Mouse (Mus musculus) monocyte, adult 5-6 weeks (primary cell): ENCODE results near the gene Fads6. TPM values are rescaled to one million over a fixed set of nuclear protein-coding genes. Genes with fewer than 3 reads are reported as not detected.

Experiments
- ATAC-seq: fragments of 153-309, 156-312 bp; replicated peaks from 2 replicates; pipeline ENCODE4 v1.8.0; 2017; ENCODE audit warnings: mild to moderate bottlenecking; ENCODE audit not compliant: low TSS enrichment, insufficient number of reproducible peaks, severe bottlenecking, poor library complexity, low FRiP score
- total RNA-seq: library from RNA; stranded (forward); fragments of 200-1000, 200-491, 200-594 nt; gene quantifications from 3 replicates; pipeline ENCODE4 v1.2.3, GENCODE M21; 2017

The Fads6 gene
- total RNA-seq, 1 experiment from 2014 or later, result 0.38 TPM

DNA sequence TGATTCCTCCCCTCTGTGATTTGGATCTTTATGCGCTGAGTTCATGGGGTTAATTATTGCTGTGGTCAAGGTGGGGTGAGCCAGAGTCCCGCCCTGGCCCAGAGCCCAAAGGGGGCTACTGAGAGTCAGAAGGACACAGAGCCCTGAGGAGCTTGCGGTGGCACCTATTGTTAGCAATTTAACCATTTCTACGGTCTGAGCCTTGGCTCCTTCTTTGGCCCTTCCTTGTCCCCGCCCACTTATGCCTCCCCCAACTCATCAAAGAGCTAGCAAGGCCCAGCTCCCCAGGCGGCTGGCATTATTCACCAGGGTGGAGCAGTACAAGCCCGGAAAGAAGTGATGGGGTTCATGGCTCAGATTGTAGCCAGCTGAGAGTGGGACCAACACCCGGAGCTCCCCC, 9.4 kb upstream of the Fads6 start, which contains the start of gene Otop2:
Gene Otop2, plus strand, starts transcription at position 301 of the 400 bp plus-strand sequence.
- no peak for ATAC-seq

DNA sequence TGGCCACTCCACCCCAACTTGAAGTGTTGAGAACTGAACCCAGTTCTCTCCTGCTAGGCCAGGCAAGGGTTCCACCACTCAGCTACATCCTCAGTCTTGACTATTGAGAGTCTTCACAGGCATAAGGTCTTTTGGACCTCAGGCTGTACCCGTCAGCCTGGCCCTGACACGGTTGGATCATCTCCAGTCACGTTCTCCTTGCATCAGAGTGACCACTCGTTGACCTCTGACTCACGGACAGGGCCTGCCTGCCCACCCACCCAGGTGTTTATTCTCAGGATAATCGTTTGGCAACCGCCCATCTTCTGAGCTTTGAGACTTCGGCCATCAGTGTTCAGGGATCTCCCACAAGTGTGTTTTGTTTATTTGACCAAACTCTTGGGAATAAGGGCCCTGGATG, 5.7 kb upstream of the Fads6 start:
- ATAC-seq, result no peak

DNA sequence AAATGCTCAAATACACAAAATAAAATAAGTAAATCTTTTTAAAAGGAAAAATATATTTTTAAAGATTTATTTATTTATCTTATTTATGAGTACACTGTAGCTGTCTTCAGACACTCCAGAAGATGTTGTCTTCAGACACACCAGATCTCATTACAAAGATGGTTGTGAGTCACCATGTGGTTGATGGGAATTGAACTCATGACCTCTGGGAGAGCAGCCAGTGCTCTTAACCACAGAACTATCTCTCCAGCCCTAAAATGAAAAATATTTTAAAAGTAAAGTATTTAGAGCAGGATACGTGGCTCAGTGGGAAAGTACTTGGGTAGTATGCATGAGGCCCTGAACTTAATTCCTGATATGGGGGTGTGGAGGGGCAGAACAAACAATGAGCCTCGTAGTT, 3.9 kb upstream of the Fads6 start:
- ATAC-seq, result no peak

DNA sequence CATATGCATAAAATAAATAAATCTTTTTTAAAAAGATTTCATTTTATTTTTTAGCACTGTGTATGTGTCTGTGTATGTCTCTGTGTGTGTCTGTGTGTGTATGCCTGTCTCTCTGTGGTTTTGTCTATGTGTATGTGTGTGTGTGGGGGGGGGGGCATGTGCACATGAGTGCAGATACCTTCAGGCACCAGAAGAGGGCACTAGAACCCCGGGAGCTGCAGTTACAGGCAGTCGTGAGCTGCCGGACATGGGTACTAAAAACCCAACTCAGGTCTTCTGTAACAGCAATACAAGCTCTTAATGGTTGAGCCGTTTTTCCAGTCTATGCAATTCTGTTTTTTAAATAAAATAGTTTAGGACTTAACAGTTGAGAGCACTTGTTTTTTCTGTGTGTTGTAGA, 3.3 kb upstream of the Fads6 start:
- no peak for ATAC-seq

DNA sequence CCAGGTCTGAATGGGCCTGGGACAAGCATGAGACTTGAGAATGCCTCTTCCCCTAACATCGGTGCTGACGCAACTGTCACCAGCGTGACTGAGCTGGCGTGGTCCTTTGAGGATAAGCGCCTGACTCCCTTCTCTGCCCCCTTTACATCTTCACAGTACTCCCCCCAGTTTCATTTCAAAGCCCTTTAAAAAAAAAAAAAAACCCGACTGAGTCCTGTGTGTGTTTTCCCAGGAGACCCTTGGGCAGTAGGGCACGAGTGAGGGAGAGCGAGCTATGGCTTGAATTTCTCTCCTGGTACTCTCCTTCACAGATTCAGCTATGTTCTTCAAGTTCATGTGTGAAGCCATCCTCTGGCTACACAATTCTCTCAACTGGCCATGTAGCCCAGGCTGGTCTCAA, 697 bp upstream of the Fads6 start:
- no peak for ATAC-seq

DNA sequence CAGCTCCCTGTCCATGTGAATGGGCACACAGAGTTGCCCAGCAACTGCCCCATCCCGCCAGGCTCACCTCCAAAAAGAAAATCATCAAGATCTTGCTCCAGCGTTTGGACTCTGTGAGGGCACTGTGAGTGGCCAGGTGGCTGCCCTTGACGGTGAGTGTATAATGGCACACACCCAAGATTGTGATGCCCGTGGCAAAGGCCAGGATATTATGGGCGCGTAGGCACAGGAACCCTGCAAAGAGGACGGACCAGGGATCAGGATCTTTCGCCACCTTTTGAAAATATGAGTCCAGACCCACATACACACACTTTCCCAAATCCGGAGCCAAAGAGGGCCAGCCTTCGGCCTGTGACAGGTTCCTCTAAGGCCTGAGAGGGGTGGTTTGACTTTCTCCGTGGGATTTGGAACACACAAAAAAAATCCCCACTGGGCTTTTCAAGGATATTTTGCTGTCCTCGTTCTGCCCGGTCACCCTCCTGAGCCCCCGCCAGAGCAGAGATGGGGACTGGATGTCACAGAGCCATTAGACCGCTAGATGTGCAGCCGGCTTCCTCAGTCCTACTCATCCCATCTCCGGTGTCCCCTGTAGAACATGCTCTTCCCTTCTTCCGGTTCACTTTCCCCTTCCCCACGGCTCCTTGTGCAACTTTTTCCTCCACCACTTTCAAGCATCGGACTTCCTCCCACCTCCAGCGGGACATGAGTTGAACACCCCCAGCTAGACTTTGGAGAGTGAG, 822 bp downstream of the Fads6 start:
- no peak for ATAC-seq

DNA sequence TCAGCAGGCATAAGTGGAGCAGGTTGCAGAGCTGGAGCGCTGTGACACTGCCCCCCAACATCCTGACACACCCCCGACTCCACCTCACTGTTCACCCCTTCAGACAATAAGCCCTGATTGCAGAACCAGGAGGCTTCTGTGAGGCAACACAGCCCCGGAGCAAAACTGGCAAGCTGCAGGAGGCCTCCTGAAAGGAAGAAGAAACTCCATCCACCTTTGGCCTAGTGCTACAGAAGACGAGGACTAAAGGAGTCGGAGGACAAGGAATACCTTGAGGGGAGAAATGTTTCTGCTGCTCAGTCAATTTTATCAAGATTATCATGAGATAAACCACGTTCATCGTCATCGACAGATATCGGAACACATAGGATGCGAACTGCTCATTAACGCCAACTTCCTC, 1.5 kb downstream of the Fads6 start:
- ATAC-seq, result no peak

DNA sequence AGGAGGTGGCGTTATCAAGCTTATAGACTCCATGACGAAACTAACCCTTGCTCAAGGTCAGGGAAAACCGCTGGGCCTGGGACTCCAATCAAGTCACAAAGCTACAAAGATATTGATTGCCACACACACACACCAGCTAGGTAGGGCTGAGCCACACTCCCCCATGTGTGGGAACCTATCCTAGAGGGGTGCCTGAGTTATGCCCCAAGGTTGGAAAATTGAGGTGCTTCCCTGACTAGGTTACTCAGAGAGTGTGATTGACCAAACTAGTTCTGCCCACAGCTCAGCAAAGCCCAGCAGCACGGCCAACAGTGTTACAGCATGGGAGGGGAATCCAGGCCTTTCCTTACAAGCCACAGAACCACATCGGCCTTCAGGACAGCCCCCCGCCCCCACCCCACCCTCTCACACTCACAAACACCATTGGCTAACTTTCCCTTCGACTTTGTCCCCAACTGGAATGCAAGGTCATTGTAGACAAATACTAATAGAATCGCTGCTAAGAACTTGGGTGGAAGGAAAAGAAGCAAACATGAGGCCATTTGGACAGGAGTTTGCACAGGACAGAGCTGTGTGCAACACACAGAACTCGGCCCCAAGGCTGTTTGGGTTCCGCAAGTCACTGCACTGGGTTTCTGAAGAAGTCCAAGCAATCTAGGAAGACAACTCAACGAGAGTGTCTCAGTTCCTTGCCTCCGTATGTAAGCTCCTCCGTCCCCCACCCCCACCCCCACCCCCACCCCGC, 4.7 kb downstream of the Fads6 start:
- ATAC-seq, result no peak

DNA sequence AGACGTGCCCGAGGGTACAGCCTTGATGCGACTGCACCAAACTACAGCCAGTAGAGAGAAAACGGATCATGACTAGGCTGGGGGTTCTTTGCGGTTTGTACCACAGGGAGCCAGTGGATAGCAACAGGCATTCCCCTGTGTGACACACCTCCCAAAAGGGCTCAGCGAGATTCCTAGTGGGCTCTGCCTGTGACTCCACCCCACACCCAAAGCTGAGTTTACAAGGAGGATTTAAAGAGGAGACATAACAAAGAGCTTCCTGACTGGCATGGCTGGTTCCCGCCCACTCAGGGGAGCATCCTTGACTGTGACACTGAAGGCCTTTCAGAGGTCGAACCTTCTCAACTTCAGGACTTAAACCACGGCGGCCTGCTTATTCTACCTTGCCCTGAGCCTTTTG, 6.0 kb downstream of the Fads6 start:
- ATAC-seq, result no peak

DNA sequence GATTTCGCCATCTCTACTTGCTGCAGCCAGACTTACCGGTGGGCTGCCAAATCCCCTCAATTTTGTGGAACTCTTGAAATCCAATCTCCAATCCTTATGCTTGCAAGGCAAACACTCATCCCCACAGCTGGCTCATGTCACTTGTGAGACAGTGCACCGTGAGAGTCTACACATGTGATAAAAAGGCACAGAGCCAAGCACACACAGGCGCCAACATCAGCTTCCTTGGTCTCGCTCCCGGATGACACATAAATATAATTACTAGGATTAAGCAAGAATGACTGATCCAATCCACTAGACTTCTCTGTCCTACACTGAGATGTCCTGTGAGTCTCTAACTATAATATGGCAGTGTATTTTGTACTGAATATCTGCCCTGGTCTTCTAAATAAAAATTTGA, 6.5 kb downstream of the Fads6 start:
- ATAC-seq, result no peak

DNA sequence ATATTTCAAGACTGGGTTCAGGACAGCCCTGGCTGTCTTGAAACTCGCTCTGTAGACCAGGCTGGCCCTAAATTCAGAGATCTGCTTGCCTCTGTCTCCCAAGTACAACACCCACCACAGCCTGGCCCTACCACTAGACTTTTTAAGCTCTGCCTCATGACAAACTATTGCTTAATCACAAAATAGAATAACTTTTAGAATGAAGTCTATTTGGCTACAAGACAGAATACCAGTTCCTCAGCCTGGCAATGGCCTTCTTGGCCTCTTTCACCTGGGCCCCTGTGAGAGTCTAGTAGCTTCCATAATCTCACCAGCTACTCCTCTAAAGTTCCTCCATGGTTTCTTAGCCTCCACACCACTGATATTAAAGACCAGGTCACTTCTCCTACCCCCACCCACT, 7.1 kb downstream of the Fads6 start:
- no peak for ATAC-seq

DNA sequence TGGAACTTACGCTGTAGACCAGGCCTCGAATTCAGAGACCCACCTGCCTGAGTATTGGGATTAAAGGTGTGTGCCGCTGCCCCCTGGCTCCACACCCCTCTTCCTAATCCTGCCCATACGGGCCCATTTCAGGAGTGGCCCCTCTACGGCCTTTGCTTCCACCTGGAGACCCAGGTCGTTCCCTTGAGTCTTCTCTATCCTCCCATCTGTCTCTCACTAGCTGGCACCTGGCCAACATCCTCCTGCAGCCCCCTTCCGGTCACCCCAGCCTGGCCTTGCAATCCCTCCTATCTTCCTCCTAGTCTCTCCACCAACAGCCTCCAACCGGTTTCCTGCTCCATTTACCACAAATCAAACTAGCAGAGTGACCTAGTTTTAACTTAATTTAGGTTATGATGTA, 7.6 kb downstream of the Fads6 start:
- ATAC-seq, result no peak

DNA sequence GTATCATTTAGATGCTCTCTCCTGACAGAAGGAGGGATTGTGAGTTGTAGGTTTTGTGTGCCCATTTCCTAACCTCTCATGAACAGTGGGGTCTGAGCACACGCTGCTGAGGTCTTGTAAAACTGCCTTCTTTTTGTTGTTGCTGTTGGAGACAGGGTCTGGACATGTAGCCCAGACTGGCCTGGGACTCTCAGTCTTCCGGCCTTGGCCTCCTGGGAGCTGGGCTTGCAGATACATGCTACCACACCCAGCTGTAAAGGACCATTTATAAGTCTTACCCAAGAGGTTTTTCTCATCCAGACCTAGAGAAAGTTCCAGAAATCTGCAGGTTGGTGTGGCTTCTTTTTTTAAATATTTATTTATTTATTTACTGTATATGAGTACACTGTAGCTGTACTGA, 9.2 kb downstream of the Fads6 start:
- ATAC-seq, result no peak

DNA sequence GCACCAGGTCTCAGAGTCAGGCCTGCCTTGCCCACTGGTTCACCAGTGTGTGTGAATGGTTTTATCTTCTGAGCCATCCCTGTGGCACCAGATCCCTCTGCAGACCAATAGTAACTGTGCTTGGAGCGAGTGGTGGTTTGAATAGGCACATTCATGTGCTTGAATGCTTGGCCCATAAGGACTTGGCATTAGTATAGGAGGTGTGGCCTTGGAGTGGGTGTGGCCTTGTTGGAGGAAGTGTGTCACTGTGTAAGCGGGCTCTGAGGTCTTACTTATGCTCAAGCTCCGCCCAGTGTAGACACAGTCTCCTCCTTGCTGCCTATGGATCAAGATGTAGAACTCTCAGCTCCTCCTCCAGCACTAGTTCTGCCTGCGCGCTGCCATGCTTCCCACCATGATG, 10.1 kb downstream of the Fads6 start:
- no peak for ATAC-seq

DNA sequence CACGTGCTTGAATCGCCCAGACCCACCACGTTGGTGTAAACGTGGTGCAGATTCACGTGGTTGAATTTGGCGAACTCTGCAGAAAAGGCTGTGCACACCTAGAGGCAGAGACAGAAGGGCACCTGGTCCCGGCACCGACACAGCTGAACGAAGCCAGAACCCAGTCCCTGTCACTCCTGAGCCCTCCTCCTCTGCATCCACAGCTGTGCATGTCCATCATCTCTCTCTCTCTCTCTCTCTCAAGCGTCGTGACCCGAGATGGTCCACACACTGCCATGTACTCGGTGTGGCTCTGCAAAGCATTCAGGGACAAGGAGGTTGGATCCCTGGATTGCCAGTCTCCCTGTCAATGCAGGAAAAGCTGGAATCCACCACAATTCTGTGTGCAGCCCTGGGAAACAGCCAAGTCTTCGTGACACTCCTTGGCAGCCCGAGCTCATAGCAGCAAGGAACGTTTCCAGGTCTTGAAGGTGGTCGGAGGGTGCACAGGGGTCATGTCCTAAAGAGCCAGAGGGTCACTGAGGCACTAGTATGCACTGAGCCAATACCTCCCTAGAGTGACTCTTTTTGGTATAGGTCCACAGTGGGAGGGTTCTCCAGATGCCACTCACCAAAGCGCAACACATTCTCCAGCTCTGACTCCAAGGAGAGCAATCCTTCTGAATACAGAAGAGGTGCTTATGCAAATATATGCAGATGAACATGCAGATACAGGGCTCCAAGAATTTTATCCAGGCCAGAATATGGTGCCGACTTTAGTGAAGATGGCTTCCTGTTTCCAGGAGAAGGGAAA, 11.1 kb downstream of the Fads6 start:
- no peak for ATAC-seq

DNA sequence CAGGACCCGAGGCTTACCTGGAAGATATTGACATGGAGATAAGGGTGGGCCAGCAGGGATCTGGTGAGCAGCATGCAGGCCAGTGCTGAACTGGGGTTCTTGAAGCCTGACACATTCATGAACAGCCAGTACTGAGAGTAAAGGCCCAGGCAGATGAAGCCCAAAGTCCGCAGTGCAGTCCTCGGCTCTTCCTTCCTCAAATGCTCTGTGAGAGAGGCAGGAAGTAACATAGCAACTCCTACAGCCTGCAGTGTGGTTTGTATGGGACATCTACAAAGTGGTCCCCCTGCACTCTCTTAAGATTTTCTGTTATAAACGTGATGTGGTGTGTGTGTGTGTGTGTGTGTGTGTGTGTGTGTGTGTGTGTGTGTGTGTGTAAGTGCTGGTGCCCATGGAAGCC, 12.2 kb downstream of the Fads6 start:
- ATAC-seq, result peak; percentile 56

DNA sequence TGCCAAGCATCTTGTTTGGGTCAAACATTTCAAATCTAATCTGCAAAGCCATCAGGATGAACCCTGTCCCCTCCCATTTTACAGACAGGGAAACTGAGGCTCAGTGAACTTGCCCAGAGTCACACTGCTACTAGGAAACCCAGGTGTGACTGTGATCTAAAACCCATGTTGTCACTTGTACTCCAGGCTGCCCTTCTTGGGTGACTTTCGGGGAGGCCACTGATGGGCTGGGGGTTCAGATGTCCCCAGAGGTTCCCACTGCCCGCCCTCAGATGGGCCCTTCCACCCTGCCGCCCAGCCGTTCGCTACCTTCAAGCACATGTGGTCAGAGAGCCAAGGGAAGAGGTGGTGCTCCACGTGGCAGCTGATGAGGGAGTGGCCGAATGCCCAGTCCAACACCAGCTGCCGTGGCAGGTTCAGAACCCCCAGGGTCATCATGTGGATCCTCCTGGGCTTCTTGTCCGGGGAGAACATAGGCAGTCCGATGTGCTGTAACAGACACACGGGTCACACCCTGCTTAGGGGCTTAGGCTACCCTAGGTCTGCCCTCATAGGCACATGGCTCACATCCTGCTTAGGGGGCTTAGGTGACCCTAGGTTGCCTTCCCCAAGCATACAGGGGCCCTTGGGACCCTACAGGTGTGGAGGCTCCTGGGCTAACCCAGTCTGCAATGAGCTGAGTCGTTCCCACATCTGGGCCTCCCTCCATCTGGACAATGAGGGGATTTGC, 13.4 kb downstream of the Fads6 start:
- no peak for ATAC-seq

DNA sequence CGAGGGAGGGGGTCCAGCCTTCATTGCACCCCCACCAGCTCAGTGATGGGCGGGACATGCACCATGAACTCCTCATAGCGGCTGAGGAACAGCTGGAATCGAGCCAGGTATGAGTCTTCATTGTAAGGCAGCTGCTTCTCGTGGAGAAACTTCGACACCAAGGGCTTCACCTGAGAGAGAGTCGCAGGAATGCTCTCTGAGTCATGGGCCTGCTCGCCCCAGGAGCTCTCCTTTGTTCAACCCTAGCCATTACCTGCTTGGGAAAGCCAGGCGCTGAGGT, 14.0 kb downstream of the Fads6 start:
- no peak for ATAC-seq

DNA sequence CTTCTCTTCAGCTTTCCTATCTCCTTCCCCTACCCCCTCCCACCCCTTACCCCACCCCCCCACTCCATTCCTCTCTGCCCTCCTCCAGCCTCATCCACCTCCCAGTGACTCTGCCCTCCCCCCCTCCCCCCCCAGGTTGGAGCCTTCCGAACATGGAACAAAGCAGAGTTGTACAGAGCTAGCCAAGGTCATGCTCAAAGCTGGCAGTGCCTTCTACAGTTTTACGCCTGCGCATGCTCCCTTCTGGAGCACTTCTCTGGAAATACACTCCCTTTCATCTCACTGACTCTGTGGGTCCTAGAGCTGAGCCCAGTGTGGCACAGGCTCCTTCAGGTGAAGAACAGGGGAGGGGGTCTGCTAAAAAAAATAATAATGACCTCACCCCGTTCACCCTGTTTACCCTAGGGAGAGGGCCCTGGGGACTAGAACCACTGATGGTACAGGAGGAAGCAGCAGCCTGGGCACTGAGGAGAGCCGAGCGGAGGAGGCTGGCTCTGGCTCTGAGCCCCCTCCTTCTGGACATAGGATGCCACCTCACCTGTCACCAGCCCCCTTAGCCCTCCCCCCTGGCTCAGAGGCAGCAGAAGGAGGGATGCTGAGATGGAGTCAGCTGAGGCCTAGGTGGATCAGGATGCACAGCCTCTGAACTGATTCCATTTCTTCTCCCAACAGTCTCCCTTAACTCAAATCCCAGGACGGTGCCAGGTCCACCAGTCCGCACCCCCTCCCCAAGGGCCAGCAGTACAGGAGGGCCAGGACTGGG, 14.6 kb downstream of the Fads6 start:
- ATAC-seq, result no peak
